Mouse (Mus musculus) lung, postnatal 0 days (tissue): ENCODE results near the gene Dkkl1. TPM values are rescaled to one million over a fixed set of nuclear protein-coding genes. Genes with fewer than 3 reads are reported as not detected.

Experiments
- ATAC-seq: fragments of 200-750 bp; cut with Nextera tagmentation; 2 replicates; pipeline ENCODE4 v1.8.0; 2017; ENCODE audit warnings: moderate library complexity
- DNase-seq: peaks from one replicate; pipeline ENCODE4 v3.0.0-alpha.2; 2016; ENCODE audit warnings: low spot score
- H3K27ac ChIP-seq: fragments of 300-500 bp; sonication (generic); 2 replicates; pipeline ENCODE4 v1.5.1; 2014; ENCODE audit warnings: antibody characterized with exemption, mild to moderate bottlenecking, low read length, mixed read lengths
- H3K27me3 ChIP-seq: fragments of 300-500 bp; sonication (generic); replicated peaks from 2 replicates; pipeline ENCODE4 v1.6.1; 2014; ENCODE audit warnings: low read length, mixed read lengths; ENCODE audit not compliant: insufficient read depth
- H3K36me3 ChIP-seq: fragments of 300-500 bp; sonication (generic); 2 replicates; pipeline ENCODE4 v1.6.1; 2014; ENCODE audit warnings: low read length, mixed read lengths; ENCODE audit not compliant: insufficient read depth
- H3K4me1 ChIP-seq: fragments of 300-500 bp; sonication (generic); 2 replicates; pipeline ENCODE4 v1.6.1; 2014; ENCODE audit warnings: antibody characterized with exemption, low read depth, low read length, mixed read lengths; ENCODE audit not compliant: insufficient read depth
- H3K4me2 ChIP-seq: fragments of 300-500 bp; sonication (generic); replicated peaks from 2 replicates; pipeline ENCODE4 v1.6.1; 2014; ENCODE audit warnings: low read depth, mild to moderate bottlenecking, low read length, moderate library complexity, mixed read lengths
- H3K4me3 ChIP-seq: fragments of 300-500 bp; sonication (generic); 2 replicates; pipeline ENCODE4 v1.5.1; 2014; ENCODE audit warnings: low read depth, low read length
- H3K9ac ChIP-seq: fragments of 300-500 bp; sonication (generic); replicated peaks from 2 replicates; pipeline ENCODE4 v1.6.1; 2014; ENCODE audit warnings: low read depth, mild to moderate bottlenecking
- H3K9me3 ChIP-seq: fragments of 300-500 bp; sonication (generic); 2 replicates; pipeline ENCODE4 v1.6.1; 2016; ENCODE audit warnings: low read length, mixed read lengths
- CTCF ChIP-seq: IDR thresholded peaks from 2 replicates; pipeline ENCODE4 v1.5.1; 2016; ENCODE audit warnings: antibody characterized with exemption, mild to moderate bottlenecking
- EP300 ChIP-seq: IDR thresholded peaks from 2 replicates; pipeline ENCODE4 v1.6.1; 2016; ENCODE audit warnings: antibody characterized with exemption, mild to moderate bottlenecking, control low read depth
- WGBS: fragments of 180-500 bp; shearing (Covaris S2); extraction: QIAGEN DNeasy Blood & Tissue Kit; methylation state at CpG from one replicate; pipeline ENCODE4 v1.1.7; 2014; 5-methylcytosine and 5-hydroxymethylcytosine counted together
- polyA plus RNA-seq: library from polyadenylated mRNA; unstranded; fragments of >200 nt; fragmentation: Nextera tagmentation; extraction: Ambion mirVana; gene quantifications from 2 replicates; pipeline ENCODE4 v1.2.1, GENCODE M21; 2015

Gene Dkkl1
- polyA plus RNA-seq, 1 experiment from 2014 or later = 1.1 TPM

GRCm38 (mm10) chr7:45231941-45232340, 20.0 kb upstream of the Dkkl1 start:
- H3K4me3 ChIP-seq = no peak overlapping the region
- H3K27ac ChIP-seq = no peak overlapping the region
- H3K9ac ChIP-seq = no peak overlapping the region
- WGBS = 89% methylated on average over 11 of the region's 11 CpGs
- DNase-seq (no peak), ATAC-seq (no peak)
- H3K4me2 ChIP-seq = no peak overlapping the region
- H3K36me3 ChIP-seq = 0 out of 2 replicates have a peak, but pooled peaks cover 12% of the 10 kb centered on the region
- no peaks in the 10 kb centered on the region for H3K9me3 ChIP-seq
- H3K27me3 ChIP-seq = no peaks in the 10 kb centered on the region
- peaks cover 13% of the 10 kb centered on the region; the same call in 1 of the 2 replicates for H3K4me1 ChIP-seq
- TF ChIP-seq CTCF (no peak), EP300 (no peak)

DNA sequence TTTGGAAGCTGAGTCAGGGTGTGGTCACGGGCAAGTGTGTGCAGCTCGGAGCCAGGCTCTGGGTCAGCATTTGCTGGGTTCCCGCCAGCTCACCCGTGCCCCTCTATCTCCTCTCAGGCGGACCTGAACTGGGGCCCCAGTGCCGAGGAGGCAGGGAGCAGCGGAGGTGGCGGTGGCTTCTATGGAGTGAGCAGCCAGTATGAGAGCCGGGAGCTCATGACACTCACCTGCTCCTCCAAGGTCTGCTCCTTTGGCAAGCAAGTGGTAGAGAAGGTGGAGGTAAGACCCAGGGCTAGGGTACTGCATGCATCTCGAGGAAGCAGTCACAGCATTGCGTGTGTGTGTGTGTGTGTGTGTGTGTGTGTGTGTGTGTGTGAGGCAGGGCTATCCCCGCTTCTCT, 19.2 kb upstream of the Dkkl1 start:
- Histone ChIP-seq H3K4me1 (peaks cover 13% of the 10 kb centered on the region; the same call in 1 of the 2 replicates), H3K4me3 (no peak overlapping the region), H3K27me3 (no peaks in the 10 kb centered on the region), H3K9ac (no peak overlapping the region), H3K36me3 (0 out of 2 replicates have a peak, but pooled peaks cover 12% of the 10 kb centered on the region), H3K27ac (no peak overlapping the region), H3K4me2 (no peak overlapping the region), H3K9me3 (no peaks in the 10 kb centered on the region)
- DNase-seq (no peak), ATAC-seq (no peak)
- TF ChIP-seq EP300 (no peak), CTCF (no peak)
- 90% methylated on average over 12 of the region's 12 CpGs for WGBS

- no peaks in the 10 kb centered on the region for H3K27me3 ChIP-seq
- TF ChIP-seq CTCF = no peak
- no peak for TF ChIP-seq EP300
- no peak for ATAC-seq
- no peak overlapping the region for H3K4me3 ChIP-seq
- H3K36me3 ChIP-seq = 0 out of 2 replicates have a peak, but pooled peaks cover 12% of the 10 kb centered on the region
- H3K9ac ChIP-seq = no peak overlapping the region
- H3K4me2 ChIP-seq = no peak overlapping the region
- no peak overlapping the region for H3K27ac ChIP-seq
- no peaks in the 10 kb centered on the region for H3K9me3 ChIP-seq
- peaks cover 9% of the 10 kb centered on the region; the same call in 1 of the 2 replicates for H3K4me1 ChIP-seq
- DNase-seq = no peak
- WGBS = 95% methylated on average over 7 of the region's 7 CpGs
Measured at GRCm38 (mm10) chr7:45229459-45230203, 17.7 kb upstream of the Dkkl1 start.

- TF ChIP-seq CTCF (no peak), EP300 (no peak)
- WGBS = 92% methylated on average over 8 of the region's 8 CpGs
- no peak overlapping the region for H3K9ac ChIP-seq
- no peaks in the 10 kb centered on the region for H3K9me3 ChIP-seq
- H3K4me1 ChIP-seq = peaks cover 4% of the 10 kb centered on the region; the same call in 1 of the 2 replicates
- no peak overlapping the region for H3K4me3 ChIP-seq
- H3K4me2 ChIP-seq = no peak overlapping the region
- DNase-seq (no peak), ATAC-seq (no peak)
- 0 out of 2 replicates have a peak, but pooled peaks cover 12% of the 10 kb centered on the region for H3K36me3 ChIP-seq
- H3K27me3 ChIP-seq = no peaks in the 10 kb centered on the region
- no peak overlapping the region for H3K27ac ChIP-seq
Measured at GRCm38 (mm10) chr7:45229046-45229445, 17.1 kb upstream of the Dkkl1 start.

- 89% methylated on average over 18 of the region's 18 CpGs for WGBS
- ATAC-seq = no peak
Measured at GRCm38 (mm10) chr7:45228548-45228947, 16.6 kb upstream of the Dkkl1 start.

GRCm38 (mm10) chr7:45226421-45226820, 14.5 kb upstream of the Dkkl1 start:
- peaks cover 12% of the 10 kb centered on the region; the same call in 1 of the 2 replicates for H3K36me3 ChIP-seq
- H3K4me2 ChIP-seq = no peak overlapping the region
- no peak overlapping the region for H3K27ac ChIP-seq
- H3K4me1 ChIP-seq = no peaks in the 10 kb centered on the region
- 95% methylated on average over 5 of the region's 5 CpGs for WGBS
- H3K4me3 ChIP-seq = no peak overlapping the region
- TF ChIP-seq CTCF (no peak), EP300 (no peak)
- no peaks in the 10 kb centered on the region for H3K9me3 ChIP-seq
- no peaks in the 10 kb centered on the region for H3K27me3 ChIP-seq
- no peak overlapping the region for H3K9ac ChIP-seq
- no peak for ATAC-seq
- no peak for DNase-seq

More at GRCm38 (mm10) chr7:45228548-45228947, 16.6 kb upstream of the Dkkl1 start:
- H3K9ac ChIP-seq = no peak overlapping the region
- no peaks in the 10 kb centered on the region for H3K4me1 ChIP-seq
- no peak overlapping the region for H3K4me2 ChIP-seq
- no peak for TF ChIP-seq EP300
- TF ChIP-seq CTCF = no peak
- H3K4me3 ChIP-seq = no peak overlapping the region
- no peak overlapping the region for H3K27ac ChIP-seq
- no peaks in the 10 kb centered on the region for H3K9me3 ChIP-seq
- DNase-seq = no peak
- no peaks in the 10 kb centered on the region for H3K27me3 ChIP-seq
- H3K36me3 ChIP-seq = peaks cover 14% of the 10 kb centered on the region; the same call in 1 of the 2 replicates
